In genomic region chr17:84268450-84268849, GRCm38 (mm10) we compare ENCODE assay signal across 11 mouse cellular contexts.
DNase-seq lines count a peak whose midpoint lies in the region; ATAC-seq and TF ChIP-seq lines count a peak whose summit lies in the region.
"Had no signal": no experiment of that assay in that cellular context is flagged by ENCODE, and none has a peak within 500 bp of the region (broad histone marks: within the 10 kb centered on the region; RNA-seq: fewer than 3 reads in every experiment).

No protein-coding gene starts in this region.

- intact Hi-C loops in heart, postnatal 25 days (cut with DNase I), result no loop called here

- TF ChIP-seq POLR2A in bone marrow macrophage, adult 2 months (IDR thresholded peaks at IDR 0.05; ENCODE audit: borderline replicate concordance, low read depth, low read length), result no peak

- H3K36me3 ChIP-seq in forebrain, embryonic 11.5 days (ENCODE audit: control insufficient read depth, insufficient read depth, low read length), result no peaks in the 10 kb centered on the region; the same call in 1 of the 2 replicates

- H3K9me3 ChIP-seq in forebrain, embryonic 11.5 days (ENCODE audit: control insufficient read depth, low read length), result no peaks in the 10 kb centered on the region
- H3K9me3 ChIP-seq: liver, embryonic 13.5 days had no signal

- no peak for ATAC-seq in activated CD4-positive, CD25-positive, alpha-beta regulatory T cell, adult 4 months
- no peak for ATAC-seq in forebrain, embryonic 11.5 days (replicated peaks; ENCODE audit: low FRiP score)
- ATAC-seq: forebrain, embryonic 16.5 days; Patski had no signal

- no peak for TF ChIP-seq CTCF in bone marrow macrophage, adult 2 months (IDR thresholded peaks at IDR 0.05; ENCODE audit: low read depth, low read length)

- peak overlapping the region; percentile 80 for H3K27ac ChIP-seq in bone marrow macrophage, adult 2 months (ENCODE audit: insufficient read depth, low read depth, low read length)
- H3K27ac ChIP-seq in forebrain, embryonic 11.5 days (ENCODE audit: low read depth, low read length), result no peak overlapping the region
- H3K27ac ChIP-seq: liver, embryonic 13.5 days had no signal

- no peak overlapping the region for H3K4me2 ChIP-seq in forebrain, embryonic 11.5 days (ENCODE audit: low read depth, low read length, severe bottlenecking)
- H3K4me2 ChIP-seq: liver, embryonic 13.5 days had no signal

- H3K4me3 ChIP-seq in bone marrow macrophage, adult 2 months (ENCODE audit: insufficient read depth, low read length), result no peak overlapping the region
- no peak overlapping the region for H3K4me3 ChIP-seq in forebrain, embryonic 11.5 days (ENCODE audit: low read depth, low read length)
- H3K4me3 ChIP-seq: liver, embryonic 13.5 days had no signal

- H3K4me1 ChIP-seq in bone marrow macrophage, adult 2 months (ENCODE audit: control insufficient read depth, insufficient read depth, low read length), result peaks cover 46% of the 10 kb centered on the region
- H3K4me1 ChIP-seq in forebrain, embryonic 11.5 days (replicated peaks; ENCODE audit: control insufficient read depth, insufficient read depth, low read length), result no peaks in the 10 kb centered on the region

- no peaks in the 10 kb centered on the region for H3K27me3 ChIP-seq in forebrain, embryonic 11.5 days (ENCODE audit: control insufficient read depth, insufficient read depth, low read length)
- H3K27me3 ChIP-seq: liver, embryonic 13.5 days; Patski had no signal

- no peak overlapping the region for H3K9ac ChIP-seq in forebrain, embryonic 11.5 days (ENCODE audit: low read length)
- H3K9ac ChIP-seq: liver, embryonic 13.5 days had no signal

- 79% methylated on average over 3 of the region's 3 CpGs for WGBS in forebrain, embryonic 11.5 days

- DNase-seq in CD8-positive naive resting alpha-beta T cell, adult 2 months (ENCODE audit: low read depth in 2 of 2, low spot score in 2 of 2), result peak; percentile 25 to 40
- DNase-seq in heart, postnatal 25 days (ENCODE audit: low spot score), result peak; percentile 31
- DNase-seq in lung, postnatal 14 days, result peak; percentile 56
- DNase-seq in ovary, postnatal 36 days (ENCODE audit: low spot score), result no peak
- no peak for DNase-seq in forebrain, embryonic 11.5 days (ENCODE audit: low spot score)
- DNase-seq: liver, embryonic 13.5 days; thymus, adult 2 months had no signal

Comparison
In these comparisons a context has a peak if more than half of its experiments do, and no peak if none do; other contexts are left out.
1. DNase-seq: peak in CD8-positive naive resting alpha-beta T cell, adult 2 months (2 of 2), heart, postnatal 25 days (single experiment) and lung, postnatal 14 days (single experiment); none in ovary, postnatal 36 days (single experiment) and forebrain, embryonic 11.5 days (single experiment).